Mouse (Mus musculus) intestine, embryonic 15.5 days (tissue): Measurements from ENCODE around the gene Cdk15. TPM values are rescaled to one million over a fixed set of nuclear protein-coding genes. Genes with fewer than 3 reads are reported as not detected.
A peak's percentile ranks its signal among the peaks of the same experiment; 100 is the strongest.

Experiments
- ATAC-seq: fragments of 200-750 bp; cut with Nextera tagmentation; 2 replicates; pipeline ENCODE4 v1.8.0; 2017; ENCODE audit warnings: moderate TSS enrichment, moderate library complexity
- H3K27ac ChIP-seq: fragments of 300-500 bp; sonication (generic); 2 replicates; pipeline ENCODE4 v1.5.1; 2015; ENCODE audit warnings: mild to moderate bottlenecking, inconsistent platforms
- H3K27me3 ChIP-seq: fragments of 300-500 bp; sonication (generic); replicated peaks from 2 replicates; pipeline ENCODE4 v1.6.1; 2015; ENCODE audit warnings: inconsistent platforms
- H3K36me3 ChIP-seq: fragments of 300-500 bp; sonication (generic); 2 replicates; pipeline ENCODE4 v1.6.1; 2015; ENCODE audit warnings: inconsistent platforms
- H3K4me1 ChIP-seq: fragments of 300-500 bp; sonication (generic); replicated peaks from 2 replicates; pipeline ENCODE4 v1.6.1; 2015; ENCODE audit warnings: inconsistent platforms
- H3K4me2 ChIP-seq: fragments of 300-500 bp; sonication (generic); replicated peaks from 2 replicates; pipeline ENCODE4 v1.6.1; 2015; ENCODE audit warnings: mild to moderate bottlenecking, inconsistent platforms
- H3K4me3 ChIP-seq: fragments of 300-500 bp; sonication (generic); replicated peaks from 2 replicates; pipeline ENCODE4 v1.5.1; 2015; ENCODE audit warnings: inconsistent platforms
- H3K9ac ChIP-seq: fragments of 300-500 bp; sonication (generic); 2 replicates; pipeline ENCODE4 v1.6.1; 2015; ENCODE audit warnings: inconsistent platforms
- H3K9me3 ChIP-seq: fragments of 300-500 bp; sonication (generic); 2 replicates; pipeline ENCODE4 v1.6.1; 2016; ENCODE audit warnings: inconsistent platforms
- WGBS: fragments of 180-500 bp; shearing (Covaris S2); methylation state at CpG from one replicate; pipeline ENCODE4 v1.1.7; 2015; 5-methylcytosine and 5-hydroxymethylcytosine counted together
- polyA plus RNA-seq: library from polyadenylated mRNA; unstranded; fragments of >200 nt; fragmentation: Nextera tagmentation; extraction: Ambion mirVana; gene quantifications from 2 replicates; pipeline ENCODE4 v1.2.1, GENCODE M21; 2015

The Cdk15 gene
- polyA plus RNA-seq, 1 experiment from 2014 or later, result 0.20 TPM

DNA sequence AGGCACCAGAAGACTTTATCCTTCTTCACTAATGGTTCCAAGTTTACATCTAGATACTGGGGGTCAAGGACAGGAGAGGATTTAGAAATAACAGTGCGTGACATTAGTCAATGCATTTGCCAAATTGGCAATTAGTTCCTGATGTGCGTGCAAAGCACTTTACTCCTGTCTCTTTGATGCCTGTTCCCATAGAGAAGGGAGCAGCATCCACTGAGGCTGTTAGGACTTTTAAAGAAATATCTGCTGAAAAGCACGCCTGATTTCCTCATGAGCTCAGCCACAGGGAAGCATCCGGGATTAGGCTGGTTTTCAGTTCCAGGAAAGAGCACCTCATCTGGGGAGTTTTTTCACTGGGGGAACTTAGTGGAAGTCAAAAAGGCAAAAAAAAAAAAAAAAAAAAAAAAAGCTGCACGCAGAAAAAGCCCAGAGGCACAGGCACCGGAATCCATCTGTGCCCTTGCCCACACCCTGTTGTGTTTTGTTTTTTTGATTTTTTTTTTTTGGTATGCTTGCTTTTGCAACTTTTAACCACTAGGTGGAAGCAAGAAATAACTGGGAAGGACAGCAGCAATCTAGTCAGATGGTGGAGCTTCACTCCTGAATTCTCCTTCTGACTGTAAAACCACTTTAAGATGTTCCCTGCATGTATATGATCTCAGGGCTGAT is 59.8 kb downstream of the Cdk15 start:
- Histone ChIP-seq H3K4me1 (peaks cover 14% of the 10 kb centered on the region; the same call in 1 of the 2 replicates), H3K27ac (no peak overlapping the region), H3K4me3 (no peak overlapping the region), H3K27me3 (no peaks in the 10 kb centered on the region), H3K36me3 (no peaks in the 10 kb centered on the region), H3K4me2 (peak overlapping the region; percentile 20; the same call in 1 of the 2 replicates), H3K9me3 (no peaks in the 10 kb centered on the region), H3K9ac (no peak overlapping the region)
- peak; percentile 45; the same call in 1 of the 2 replicates for ATAC-seq
- WGBS, result 19% methylated on average over 6 of the region's 6 CpGs

DNA sequence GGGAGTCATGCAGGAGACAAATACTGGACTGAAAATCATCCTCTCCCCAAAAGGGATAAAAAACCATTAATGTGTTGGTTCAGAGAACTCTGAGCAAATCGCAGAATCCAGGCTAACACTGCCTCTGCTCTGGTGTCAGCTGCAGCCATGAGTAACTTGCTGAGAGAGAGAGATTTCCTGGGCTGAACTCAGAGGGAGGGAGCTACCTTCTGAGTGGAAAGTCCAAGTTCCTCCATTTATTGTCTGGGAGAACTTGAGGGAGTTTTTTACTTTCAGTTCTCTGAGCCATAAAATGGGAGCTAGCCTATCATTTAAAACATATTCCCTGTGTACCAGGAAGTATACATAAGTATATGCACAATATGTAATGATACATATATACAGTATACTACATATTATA is 60.7 kb downstream of the Cdk15 start:
- Histone ChIP-seq H3K27ac (no peak overlapping the region), H3K9me3 (no peaks in the 10 kb centered on the region), H3K36me3 (no peaks in the 10 kb centered on the region), H3K27me3 (no peaks in the 10 kb centered on the region), H3K4me2 (no peak overlapping the region), H3K9ac (no peak overlapping the region), H3K4me3 (no peak overlapping the region), H3K4me1 (peaks cover 19% of the 10 kb centered on the region)
- ATAC-seq, result peak; percentile 80
- WGBS, result 70% methylated on average over 1 of the region's 1 CpGs

DNA sequence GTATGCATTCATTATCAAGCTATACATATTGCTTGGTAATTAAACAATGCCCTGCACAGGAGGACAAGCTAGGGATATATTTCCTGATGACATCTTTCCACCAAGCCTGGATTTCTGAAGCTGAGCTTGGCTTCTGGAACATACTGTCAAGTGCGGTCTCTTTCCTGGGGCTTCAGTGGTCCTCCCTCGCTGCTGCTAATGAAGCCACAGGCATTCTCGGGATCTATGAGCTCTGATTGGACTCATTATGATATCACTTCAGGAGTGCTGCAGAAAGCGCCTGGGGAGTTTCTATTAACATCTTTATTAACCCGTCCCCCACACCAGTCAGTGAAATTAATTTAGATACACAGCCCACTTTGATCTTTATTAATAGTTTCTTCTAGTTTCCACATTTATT is 62.2 kb downstream of the Cdk15 start:
- WGBS, result 81% methylated on average over 5 of the region's 5 CpGs
- H3K4me1 ChIP-seq, result peaks cover 19% of the 10 kb centered on the region
- H3K4me3 ChIP-seq, result no peak overlapping the region
- H3K9ac ChIP-seq, result no peak overlapping the region
- H3K4me2 ChIP-seq, result no peak overlapping the region
- H3K27ac ChIP-seq, result no peak overlapping the region
- no peaks in the 10 kb centered on the region for H3K9me3 ChIP-seq
- no peaks in the 10 kb centered on the region for H3K36me3 ChIP-seq
- ATAC-seq, result no peak
- no peaks in the 10 kb centered on the region for H3K27me3 ChIP-seq

DNA sequence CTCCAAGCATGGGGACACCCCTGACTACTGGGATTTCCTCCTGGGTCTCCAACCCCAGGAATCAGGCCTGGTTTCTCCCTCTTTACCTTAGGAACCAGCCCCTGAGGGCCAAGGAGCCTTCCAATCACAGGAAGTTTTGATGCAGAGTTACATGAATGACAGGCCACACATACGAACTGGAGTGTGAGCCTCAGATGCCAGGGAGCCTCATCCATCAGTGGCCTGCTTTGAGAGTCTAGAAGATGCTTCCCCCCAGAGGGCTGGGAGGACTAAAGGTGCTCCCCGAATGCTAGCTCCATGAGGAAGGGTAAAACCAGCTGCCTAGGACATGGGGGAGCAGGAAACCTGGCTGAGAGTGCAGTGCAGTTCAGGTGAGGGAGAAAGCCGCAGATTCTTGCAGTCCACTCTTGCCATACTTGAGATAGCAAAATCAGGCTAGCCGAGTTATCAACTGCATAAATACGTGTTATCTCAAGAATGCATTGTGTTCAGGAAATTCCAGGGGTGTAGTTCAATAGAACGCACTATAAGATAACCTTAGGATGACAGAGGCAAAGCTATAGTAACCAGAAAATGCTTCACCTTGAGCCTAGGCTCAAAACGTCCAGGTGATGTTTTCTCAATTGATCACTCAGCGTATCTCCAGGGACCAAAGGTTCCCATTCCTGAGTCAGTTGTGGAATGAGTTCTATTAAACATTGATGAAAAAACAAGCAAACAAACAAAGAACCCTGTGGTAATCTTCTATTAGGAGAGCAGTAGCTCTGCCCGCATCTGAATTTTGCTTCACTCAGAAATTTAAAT is 64.6 kb downstream of the Cdk15 start:
- Histone ChIP-seq H3K9ac (no peak overlapping the region), H3K4me1 (peaks cover 13% of the 10 kb centered on the region), H3K9me3 (no peaks in the 10 kb centered on the region), H3K27me3 (no peaks in the 10 kb centered on the region), H3K4me3 (no peak overlapping the region), H3K27ac (no peak overlapping the region), H3K36me3 (no peaks in the 10 kb centered on the region), H3K4me2 (no peak overlapping the region)
- WGBS, result 48% methylated on average over 9 of the region's 9 CpGs
- no peak for ATAC-seq

DNA sequence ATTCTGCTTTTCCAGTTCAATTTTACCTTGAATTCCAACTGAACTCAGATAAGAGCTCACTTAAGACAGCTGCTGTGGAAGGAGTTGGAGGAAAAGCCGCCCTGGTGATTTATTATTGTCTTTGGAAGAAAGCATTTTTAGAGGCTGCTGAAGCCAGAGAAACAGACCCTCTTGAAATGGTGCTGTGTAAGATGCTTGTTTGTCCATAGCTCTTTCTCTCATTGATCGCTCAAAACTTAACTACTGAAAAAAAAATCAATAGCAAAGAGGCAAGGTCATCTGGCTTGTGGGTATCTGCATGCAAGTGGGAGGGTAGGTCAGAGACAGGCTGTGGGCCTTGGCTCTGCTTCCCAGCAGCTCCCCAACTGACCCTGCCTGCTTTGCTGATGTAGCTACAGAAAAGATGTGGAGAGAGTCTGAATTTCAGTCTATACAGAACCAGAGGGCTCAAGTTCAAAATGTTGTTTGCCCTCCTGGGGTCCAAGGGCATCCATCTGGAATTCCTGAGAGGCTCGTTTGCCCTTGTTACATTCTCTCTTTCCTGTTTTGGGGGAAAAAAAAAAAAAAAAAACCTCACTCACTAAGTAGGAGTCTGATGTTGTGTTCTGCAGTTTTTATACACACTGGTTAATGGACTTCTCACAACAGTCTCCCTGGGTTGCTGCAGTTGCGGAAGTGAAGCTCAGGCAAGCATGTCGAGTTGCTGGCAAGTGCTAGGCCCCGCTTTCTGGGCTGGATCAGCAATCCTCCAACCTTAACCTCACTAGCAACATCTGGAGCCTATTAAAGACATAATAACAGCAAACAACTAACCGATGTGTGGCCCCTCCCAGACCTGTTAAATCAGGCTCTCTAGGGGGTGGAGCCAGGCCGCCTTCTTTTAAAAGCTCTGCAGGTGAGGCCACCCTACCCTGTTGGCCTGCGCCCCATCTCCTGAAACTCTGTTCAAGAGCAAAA is 65.5 kb downstream of the Cdk15 start:
- Histone ChIP-seq H3K9me3 (no peaks in the 10 kb centered on the region), H3K4me3 (no peak overlapping the region), H3K9ac (no peak overlapping the region), H3K4me1 (peaks cover 9% of the 10 kb centered on the region), H3K27me3 (no peaks in the 10 kb centered on the region), H3K27ac (no peak overlapping the region), H3K4me2 (no peak overlapping the region), H3K36me3 (no peaks in the 10 kb centered on the region)
- WGBS, result 44% methylated on average over 9 of the region's 9 CpGs
- ATAC-seq, result 0 out of 2 replicates have a peak, but pooled peaks have one; percentile 11

DNA sequence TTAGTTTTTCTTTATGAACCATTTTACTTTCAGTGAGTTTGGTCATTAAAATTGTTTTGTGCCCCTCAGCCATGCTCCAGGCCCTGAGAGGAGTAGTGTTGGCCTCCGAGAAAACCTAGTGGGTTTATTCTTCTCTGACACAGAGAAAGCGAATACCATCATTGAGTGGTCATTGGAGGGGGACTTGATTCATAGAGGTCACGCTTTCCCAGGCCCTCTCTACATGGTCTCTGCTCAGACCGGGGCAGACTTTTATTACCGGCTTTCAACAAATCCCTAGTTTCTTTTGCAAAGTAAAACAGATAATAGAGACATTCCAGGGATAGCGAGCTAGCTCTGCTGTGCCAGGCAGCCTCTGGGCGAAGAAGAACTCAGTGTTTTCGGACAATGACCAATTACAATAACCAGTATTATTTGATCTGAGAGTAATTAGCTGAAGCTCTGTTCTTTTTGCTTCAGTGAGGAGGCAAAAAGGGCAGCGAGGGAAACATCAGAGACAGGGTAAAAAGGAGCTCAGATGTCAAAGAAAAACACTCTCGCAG is 70.2 kb downstream of the Cdk15 start:
- Histone ChIP-seq H3K36me3 (no peaks in the 10 kb centered on the region), H3K4me2 (no peak overlapping the region), H3K27ac (no peak overlapping the region), H3K4me3 (no peak overlapping the region), H3K27me3 (no peaks in the 10 kb centered on the region), H3K9ac (no peak overlapping the region), H3K4me1 (peaks cover 3% of the 10 kb centered on the region), H3K9me3 (no peaks in the 10 kb centered on the region)
- 54% methylated on average over 10 of the region's 10 CpGs for WGBS
- no peak for ATAC-seq

DNA sequence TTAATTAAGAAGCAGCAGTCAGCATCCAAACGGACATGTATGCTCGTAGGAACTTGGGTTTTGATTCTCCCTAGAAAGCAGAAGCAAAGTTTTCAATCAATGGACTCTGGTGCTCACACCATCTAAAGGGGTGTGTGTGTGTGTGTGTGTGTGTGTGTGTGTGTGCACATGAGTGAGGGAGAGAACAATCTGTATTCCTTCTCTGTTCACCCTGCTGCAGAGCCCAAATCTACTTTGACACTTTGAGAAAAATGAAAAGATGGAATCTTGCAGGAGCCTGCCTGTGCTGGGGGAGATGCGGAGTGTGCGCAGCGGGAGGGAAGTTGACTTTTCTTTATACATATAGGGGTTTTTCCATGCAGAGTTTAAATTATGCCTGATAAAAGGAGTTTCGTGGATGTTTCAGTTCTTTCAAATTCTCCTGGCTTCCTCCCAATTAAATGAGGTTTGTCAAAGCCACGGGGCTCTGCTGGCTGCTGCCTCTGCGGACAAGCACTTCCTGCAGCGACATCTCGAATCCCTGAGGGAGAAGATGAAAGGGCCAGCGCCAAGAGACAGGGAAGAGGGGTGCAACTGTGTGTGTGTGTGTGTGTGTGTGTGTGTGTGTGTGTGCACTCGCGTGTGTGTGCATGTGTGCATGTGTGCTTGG is 76.2 kb downstream of the Cdk15 start:
- ATAC-seq, result no peak
- H3K4me1 ChIP-seq, result 0 out of 2 replicates have a peak, but pooled peaks cover 9% of the 10 kb centered on the region
- H3K27ac ChIP-seq, result no peak overlapping the region; the same call in 1 of the 2 replicates
- no peaks in the 10 kb centered on the region for H3K9me3 ChIP-seq
- H3K36me3 ChIP-seq, result no peaks in the 10 kb centered on the region
- H3K27me3 ChIP-seq, result no peaks in the 10 kb centered on the region
- H3K4me3 ChIP-seq, result no peak overlapping the region
- H3K4me2 ChIP-seq, result no peak overlapping the region
- no peak overlapping the region for H3K9ac ChIP-seq
- WGBS, result 41% methylated on average over 13 of the region's 13 CpGs

DNA sequence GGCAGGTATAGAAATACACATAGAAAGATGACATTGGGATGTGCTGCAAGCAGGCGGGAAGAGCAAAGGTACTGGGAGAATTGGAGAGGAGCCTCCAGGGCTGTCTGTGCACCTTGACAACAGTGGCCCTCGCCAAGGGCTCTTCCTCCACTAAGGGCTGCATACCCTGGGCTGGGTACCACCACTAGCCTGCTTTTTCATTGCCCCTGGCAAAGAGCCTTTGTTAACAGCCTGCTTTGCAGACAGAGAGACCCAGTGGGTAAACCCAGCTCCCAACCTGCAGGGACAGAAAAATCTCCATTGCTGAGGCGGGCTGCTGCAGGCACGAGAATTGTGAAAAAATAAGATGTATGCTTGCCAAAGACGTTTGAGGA is 76.7 kb downstream of the Cdk15 start:
- WGBS, result 64% methylated on average over 5 of the region's 5 CpGs
- Histone ChIP-seq H3K36me3 (no peaks in the 10 kb centered on the region), H3K4me3 (no peak overlapping the region), H3K9ac (no peak overlapping the region), H3K4me2 (no peak overlapping the region), H3K4me1 (0 out of 2 replicates have a peak, but pooled peaks cover 9% of the 10 kb centered on the region), H3K27ac (no peak overlapping the region; the same call in 1 of the 2 replicates), H3K9me3 (no peaks in the 10 kb centered on the region), H3K27me3 (no peaks in the 10 kb centered on the region)
- ATAC-seq, result no peak

DNA sequence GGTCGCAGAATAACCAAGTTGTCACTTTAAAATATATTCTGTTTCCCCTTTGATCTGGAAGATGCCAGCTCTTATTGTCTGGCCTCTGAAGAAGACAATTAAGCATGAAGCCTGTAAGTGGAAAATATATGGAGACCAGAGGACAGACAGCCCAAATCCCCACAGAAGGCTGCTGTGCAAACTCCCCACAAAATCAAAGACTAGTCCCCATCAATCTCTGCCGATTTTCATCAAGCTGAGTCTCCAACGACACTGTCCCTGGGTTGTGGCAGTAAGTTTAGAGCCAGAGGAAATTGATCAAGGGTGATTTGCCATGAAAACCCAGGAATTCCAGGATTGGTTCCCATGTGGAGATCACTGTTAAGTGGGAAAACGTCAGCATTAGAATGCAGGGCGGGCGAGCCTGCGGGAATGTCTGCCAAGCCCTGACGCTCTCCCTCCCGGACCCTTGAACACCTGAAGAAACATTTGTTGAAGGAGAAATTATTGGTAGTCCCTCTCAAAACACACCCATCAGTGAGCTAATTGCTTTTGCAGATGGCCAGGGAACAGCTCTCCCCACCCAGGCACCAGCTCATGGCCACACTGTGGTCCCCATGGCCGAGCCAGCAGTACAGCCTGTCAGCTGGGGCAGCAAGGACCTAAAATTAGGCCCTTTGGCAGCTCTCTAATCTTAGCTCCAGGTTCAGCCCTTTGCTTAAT is 77.3 kb downstream of the Cdk15 start:
- Histone ChIP-seq H3K27ac (no peak overlapping the region), H3K4me2 (no peak overlapping the region), H3K9ac (no peak overlapping the region), H3K4me1 (0 out of 2 replicates have a peak, but pooled peaks cover 9% of the 10 kb centered on the region), H3K36me3 (no peaks in the 10 kb centered on the region), H3K9me3 (no peaks in the 10 kb centered on the region), H3K4me3 (no peak overlapping the region), H3K27me3 (no peaks in the 10 kb centered on the region)
- ATAC-seq, result no peak
- WGBS, result 62% methylated on average over 10 of the region's 10 CpGs

DNA sequence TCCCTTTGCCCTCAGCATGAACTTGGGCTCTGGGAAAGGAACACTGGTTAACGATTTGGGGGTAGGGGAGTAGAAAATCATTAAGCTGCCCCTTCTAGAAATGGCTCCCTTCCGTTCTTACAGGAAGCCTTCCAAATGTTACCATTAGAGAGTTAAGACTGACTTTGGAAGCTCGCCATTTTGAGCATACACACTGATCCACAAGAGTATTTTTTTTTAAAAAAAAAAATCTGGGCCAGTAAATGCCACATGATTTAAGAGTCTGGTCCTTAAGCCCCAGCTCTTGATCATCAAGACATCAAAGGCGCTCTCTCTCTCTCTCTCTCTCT is 77.8 kb downstream of the Cdk15 start:
- H3K9ac ChIP-seq, result no peak overlapping the region
- 0 out of 2 replicates have a peak, but pooled peaks cover 9% of the 10 kb centered on the region for H3K4me1 ChIP-seq
- H3K4me3 ChIP-seq, result no peak overlapping the region
- H3K9me3 ChIP-seq, result no peaks in the 10 kb centered on the region
- ATAC-seq, result no peak
- H3K4me2 ChIP-seq, result no peak overlapping the region
- H3K27me3 ChIP-seq, result no peaks in the 10 kb centered on the region
- WGBS, result 48% methylated on average over 4 of the region's 4 CpGs
- no peak overlapping the region for H3K27ac ChIP-seq
- H3K36me3 ChIP-seq, result no peaks in the 10 kb centered on the region

DNA sequence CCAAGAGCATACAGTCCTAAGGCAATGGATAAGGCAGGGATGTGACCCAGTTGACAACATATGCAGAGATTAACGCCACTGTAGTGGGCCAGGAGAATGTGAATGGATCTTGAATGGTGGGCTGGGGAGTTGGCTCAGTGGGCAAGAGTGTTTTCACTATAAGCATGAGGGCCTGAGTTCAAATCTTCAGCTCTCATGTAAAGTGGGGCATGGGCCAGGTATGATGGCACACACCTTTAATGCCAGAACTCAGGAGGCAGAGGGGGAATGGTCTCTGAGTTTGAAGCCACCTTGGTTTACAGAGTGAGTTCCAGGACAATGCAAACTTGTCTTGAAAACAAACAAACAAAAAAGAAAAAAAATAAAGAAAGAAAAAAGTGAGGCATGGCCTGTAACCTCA is 79.5 kb downstream of the Cdk15 start:
- no peak overlapping the region for H3K4me3 ChIP-seq
- no peak overlapping the region for H3K4me2 ChIP-seq
- H3K4me1 ChIP-seq, result 0 out of 2 replicates have a peak, but pooled peaks cover 16% of the 10 kb centered on the region
- H3K27ac ChIP-seq, result no peak overlapping the region
- H3K9ac ChIP-seq, result no peak overlapping the region
- no peaks in the 10 kb centered on the region for H3K36me3 ChIP-seq
- ATAC-seq, result no peak
- 92% methylated on average over 1 of the region's 1 CpGs for WGBS
- no peaks in the 10 kb centered on the region for H3K27me3 ChIP-seq
- no peaks in the 10 kb centered on the region for H3K9me3 ChIP-seq
